Mouse (Mus musculus): Measurements from ENCODE around the gene Larp4b.

DNA sequence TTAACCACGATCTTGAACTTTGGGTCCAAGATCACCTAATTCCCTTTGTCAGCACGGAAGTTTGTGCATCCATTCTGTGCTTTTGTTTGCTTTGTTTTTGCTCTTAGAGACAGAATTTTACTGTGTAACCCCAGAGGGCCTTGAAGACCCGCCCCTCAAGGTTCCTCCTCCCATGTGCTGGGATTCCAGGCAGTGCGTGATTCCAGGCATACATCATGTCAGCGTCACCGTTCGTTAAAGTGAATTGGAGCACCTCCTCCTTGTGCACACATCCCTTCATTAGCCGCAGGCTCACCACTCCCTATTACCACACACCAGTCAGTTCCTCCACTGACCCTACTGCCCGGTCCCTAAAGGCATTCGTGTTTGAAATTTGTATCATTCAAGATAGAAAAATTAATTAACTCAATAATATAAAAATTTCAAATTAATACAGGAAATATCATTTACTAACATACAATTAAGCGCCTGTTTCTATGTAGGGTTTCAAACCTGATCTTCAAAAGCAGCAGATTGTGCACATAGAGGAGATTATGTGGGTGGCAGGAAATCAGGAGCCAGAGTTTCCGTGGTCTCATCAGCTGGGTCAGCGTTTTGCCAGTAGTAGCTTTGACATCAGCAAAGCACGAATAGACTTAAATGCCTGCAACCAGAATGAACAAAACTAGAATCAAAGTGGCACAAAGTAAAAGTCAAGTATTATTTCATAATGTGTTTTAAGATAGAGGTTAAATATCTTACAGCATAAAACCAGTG, 11.4 kb upstream of the Larp4b start:
- TF ChIP-seq GATA1 (IDR thresholded peaks at IDR 0.05; ENCODE audit: low read length) = no peak
- TF ChIP-seq TAL1 (IDR thresholded peaks at IDR 0.05; ENCODE audit: low read length) = no peak

Data from erythroblast, embryonic 14.5 days (primary cell).